Mouse (Mus musculus): ENCODE measurements around the gene Galnt9. TPM values are rescaled to one million over a fixed set of nuclear protein-coding genes. Genes with fewer than 3 reads are reported as not detected.

Galnt9 gene
- polyA plus RNA-seq (2012; ENCODE audit: low replicate concordance) = 0.18 TPM in 1 of 2 replicates, not detected in the other

DNA sequence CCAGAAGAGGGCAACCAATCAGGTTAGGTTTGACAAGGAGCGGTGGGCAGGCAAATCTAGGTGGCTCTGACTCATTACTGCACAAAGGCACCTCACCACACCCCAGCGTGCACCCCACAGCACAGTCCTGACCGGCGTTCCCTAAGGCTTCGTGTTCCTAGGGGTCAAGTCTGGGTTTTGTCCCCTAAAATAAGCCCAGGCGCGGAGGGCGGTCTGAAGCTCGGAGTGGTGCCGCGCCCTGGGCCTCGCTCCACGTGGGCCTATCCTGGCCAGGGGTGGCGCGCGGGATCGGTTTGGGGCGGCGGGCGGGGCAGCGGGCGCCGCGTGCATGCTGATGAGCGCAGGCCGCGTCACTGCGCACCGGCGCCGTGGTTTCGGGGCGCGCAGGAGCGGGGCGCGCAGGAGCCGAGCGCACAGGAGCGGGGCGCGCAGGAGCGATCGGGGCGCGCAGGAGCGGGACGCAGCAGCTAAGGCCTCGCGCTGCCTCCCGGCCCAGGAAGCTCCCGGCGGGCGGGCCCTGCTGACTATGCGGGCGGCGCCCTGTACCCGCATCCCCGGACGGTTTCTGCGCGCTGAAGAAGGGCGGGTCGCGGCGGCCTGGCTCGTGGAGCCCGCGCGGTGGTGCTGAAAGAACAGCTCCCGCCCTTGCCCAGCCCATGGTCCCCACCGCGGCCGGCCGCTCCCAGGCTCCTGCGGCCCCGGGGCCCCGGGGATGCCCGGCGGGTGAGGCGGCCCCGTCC is at the start of gene Galnt9:
TSS of gene Galnt9 (plus strand) at position 405 of the 740 bp plus-strand sequence.

DNA sequence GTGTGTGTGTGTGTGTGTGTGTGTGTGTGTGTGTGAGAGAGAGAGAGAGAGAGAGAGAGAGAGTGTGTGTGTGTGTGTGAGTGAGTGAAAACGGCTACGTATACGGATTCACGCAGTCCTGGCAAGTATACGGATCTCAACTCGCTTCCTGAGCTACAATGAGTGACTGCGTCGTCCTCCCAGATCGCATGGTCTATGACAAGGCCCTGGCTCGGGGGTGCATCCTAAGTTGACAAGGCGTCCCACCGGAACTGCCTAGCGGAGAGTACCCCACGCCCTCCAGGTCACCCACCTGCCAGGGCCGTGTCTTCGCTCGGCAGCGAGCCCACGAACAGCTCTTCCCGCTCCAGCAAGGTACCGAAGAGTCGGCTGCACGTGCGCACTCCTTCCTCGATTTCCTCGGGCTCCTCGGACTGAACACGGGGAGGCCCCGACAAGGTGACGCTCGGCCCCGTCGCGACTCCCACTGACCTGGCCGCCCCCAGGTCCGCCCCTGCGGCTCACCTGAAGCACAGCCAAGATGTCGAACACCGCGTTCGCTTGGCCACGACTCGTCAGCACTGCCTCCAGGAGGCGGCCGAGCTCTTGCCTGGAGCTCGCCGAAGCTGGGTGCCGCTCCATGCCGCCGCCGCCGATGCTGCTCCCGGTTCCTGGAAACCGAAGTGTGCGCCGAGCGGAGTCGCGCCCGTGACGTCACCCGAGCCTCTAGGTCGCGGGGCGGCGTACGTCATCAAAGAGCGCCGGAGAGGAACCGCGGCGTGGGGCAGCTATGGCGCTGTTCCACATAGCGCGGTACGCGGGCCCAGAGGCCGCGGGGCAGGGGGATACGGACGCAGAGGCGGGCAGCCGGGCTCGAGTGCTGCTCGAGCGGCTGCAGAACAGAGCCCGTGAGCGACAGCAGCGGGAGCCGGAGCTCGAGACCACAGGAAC is 108.8 kb downstream of the Galnt9 start, which contains the start of the genes Noc4l and Ddx51:
TSS of gene Noc4l (minus strand) at position 699 of the 930 bp plus-strand sequence.
TSS of gene Ddx51 (plus strand) at position 733 of the 930 bp plus-strand sequence.

Other genes starting within 250 kb of the Galnt9 start
- gene P2rx2, start 201.1 kb upstream of the Galnt9 start, polyA plus RNA-seq (2012; ENCODE audit: low replicate concordance) = not detected in 2 replicates
- not detected in 2 replicates for gene Lrcol1, start 199.6 kb upstream of the Galnt9 start, polyA plus RNA-seq (2012; ENCODE audit: low replicate concordance)
- 105 and 214 TPM in 2 replicates for gene Fbrsl1, start 95.9 kb upstream of the Galnt9 start, polyA plus RNA-seq (2012; ENCODE audit: low replicate concordance)
- 94.6 and 145 TPM in 2 replicates for gene Noc4l, start 109.1 kb downstream of the Galnt9 start, polyA plus RNA-seq (2012; ENCODE audit: low replicate concordance)
- gene Ddx51, start 109.1 kb downstream of the Galnt9 start, polyA plus RNA-seq (2012; ENCODE audit: low replicate concordance) = 10.4 and 28.5 TPM in 2 replicates
- gene Ep400, start 226.4 kb downstream of the Galnt9 start, polyA plus RNA-seq (2012; ENCODE audit: low replicate concordance) = 81.5 and 137 TPM in 2 replicates
- gene Pus1, start 236.3 kb downstream of the Galnt9 start, polyA plus RNA-seq (2012; ENCODE audit: low replicate concordance) = 63.4 and 140 TPM in 2 replicates